Mouse (Mus musculus) erythroid progenitor cell, adult 5-6 weeks (primary cell): ENCODE measurements around the gene Magi3. TPM values are rescaled to one million over a fixed set of nuclear protein-coding genes. Genes with fewer than 3 reads are reported as not detected.

ENCODE experiments used
- ATAC-seq: replicated peaks from 2 replicates; pipeline ENCODE4 v1.8.0; 2016; ENCODE audit warnings: moderate number of reproducible peaks, mild to moderate bottlenecking, moderate TSS enrichment, inconsistent platforms; ENCODE audit not compliant: poor library complexity, low FRiP score, severe bottlenecking
- total RNA-seq, 2 experiments: library from RNA; stranded (forward) in 1 of 2; stranded (reverse) in 1 of 2; fragments of 150-400 nt in 1 of 2; fragments of 186-747, 209-891 nt in 1 of 2; gene quantifications; 2 replicates each; pipeline versions ENCODE4 v1.2.3 to v1.2.4; 2015 to 2017; ENCODE audit warnings: low replicate concordance in 2 of 2

Magi3 gene
- total RNA-seq, 2 experiments from 2014 or later = 1.1 TPM; not detected in 1

GRCm38 (mm10) chr3:104078725-104079124 is 141.4 kb downstream of the Magi3 start:
- no peak for ATAC-seq

GRCm38 (mm10) chr3:104069395-104069794 is 150.8 kb downstream of the Magi3 start:
- no peak for ATAC-seq

- no peak for ATAC-seq
Observed at GRCm38 (mm10) chr3:104059001-104059622, 161.1 kb downstream of the Magi3 start.

GRCm38 (mm10) chr3:104032747-104033146 is 187.4 kb downstream of the Magi3 start:
- no peak for ATAC-seq

GRCm38 (mm10) chr3:104032086-104032485 is 188.1 kb downstream of the Magi3 start:
- no peak for ATAC-seq

GRCm38 (mm10) chr3:104026938-104027337 is 193.2 kb downstream of the Magi3 start:
- ATAC-seq = no peak

GRCm38 (mm10) chr3:104020101-104020500 is 200.1 kb downstream of the Magi3 start:
- no peak for ATAC-seq

GRCm38 (mm10) chr3:104019453-104019852 is 200.7 kb downstream of the Magi3 start:
- no peak for ATAC-seq

- no peak for ATAC-seq
Observed at GRCm38 (mm10) chr3:104017931-104018330, 202.2 kb downstream of the Magi3 start.

- no peak for ATAC-seq
Observed at GRCm38 (mm10) chr3:104011972-104012371, 208.2 kb downstream of the Magi3 start.

GRCm38 (mm10) chr3:104009924-104010662 is 210.1 kb downstream of the Magi3 start:
- ATAC-seq = no peak

- ATAC-seq = no peak
Observed at GRCm38 (mm10) chr3:104007479-104007878, 212.7 kb downstream of the Magi3 start.

- no peak for ATAC-seq
Observed at GRCm38 (mm10) chr3:104006896-104007466, 213.2 kb downstream of the Magi3 start.

- no peak for ATAC-seq
Observed at GRCm38 (mm10) chr3:103998724-103999123, 221.4 kb downstream of the Magi3 start.

GRCm38 (mm10) chr3:103991271-103991670 is 228.9 kb downstream of the Magi3 start:
- no peak for ATAC-seq

GRCm38 (mm10) chr3:103989352-103989751 is 230.8 kb downstream of the Magi3 start:
- no peak for ATAC-seq

GRCm38 (mm10) chr3:103987831-103988432 is 232.2 kb downstream of the Magi3 start:
- no peak for ATAC-seq

- ATAC-seq = no peak
Observed at GRCm38 (mm10) chr3:103985194-103985593, 235.0 kb downstream of the Magi3 start.

- no peak for ATAC-seq
Observed at GRCm38 (mm10) chr3:103984556-103984955, 235.6 kb downstream of the Magi3 start.

GRCm38 (mm10) chr3:103971157-103971556 is 249.0 kb downstream of the Magi3 start:
- no peak for ATAC-seq

GRCm38 (mm10) chr3:103968701-103969100 is 251.5 kb downstream of the Magi3 start:
- ATAC-seq = no peak; the same call in 1 of the 2 replicates
